Mouse (Mus musculus): ENCODE results near the gene Ccdc186.

- TF ChIP-seq POLR2A (IDR thresholded peaks at IDR 0.05; ENCODE audit: low read depth, low read length) (no peak), CTCF (conservative IDR thresholded peaks at IDR 0.05; ENCODE audit: insufficient read depth, insufficient read length, low read depth, low read length) (no peak)
These were observed 47.5 kb downstream of the Ccdc186 start for GRCm38 (mm10) chr19:56774408-56774962.

Measured in kidney, adult 2 months (tissue).